Mouse (Mus musculus): ENCODE measurements around the gene Cyp2b10. TPM values are rescaled to one million over a fixed set of nuclear protein-coding genes. Genes with fewer than 3 reads are reported as not detected.
"Not testable (repeated sequence)": the region's sequence is repeated elsewhere in the genome, so short reads cannot be mapped to it uniquely, and the experiment has no call there.

The Cyp2b10 gene
- 10 to 100 TPM; 16.1 to 54.8 TPM for total RNA-seq (2021)
- polyA plus RNA-seq (2012; rRNA removed), result 0.18 and 0.37 TPM in 2 replicates
- long read RNA-seq, transcript Cyp2b10-202 (9 exons, 1,916 nt), result major isoform, 59 of 63 reads
- long read RNA-seq, partial matches to known transcripts, result 1 of 63 reads
- long read RNA-seq, other reads (novel, unspliced or antisense), result 3 of 63 reads

DNA sequence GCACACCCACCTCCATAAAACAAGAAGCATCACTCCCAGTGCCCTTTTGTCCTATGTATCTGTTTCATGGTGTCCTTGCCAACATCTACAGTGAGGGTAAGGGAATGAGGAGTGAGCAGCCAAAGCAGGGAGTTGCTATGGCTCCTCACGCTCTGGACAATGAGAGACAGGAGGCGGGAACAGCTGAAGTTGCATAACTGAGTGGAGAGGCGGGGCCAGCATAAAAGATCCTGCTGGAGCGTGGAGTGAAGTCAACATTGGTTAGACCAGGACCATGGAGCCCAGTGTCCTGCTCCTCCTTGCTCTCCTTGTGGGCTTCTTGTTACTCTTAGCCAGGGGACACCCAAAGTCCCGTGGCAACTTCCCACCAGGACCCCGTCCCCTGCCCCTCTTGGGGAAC lies at the start of gene Cyp2b10:
Gene Cyp2b10 (plus strand): TSS at position 210 of the 400 bp plus-strand sequence.
- DNase-seq, result peak; percentile 14

DNA sequence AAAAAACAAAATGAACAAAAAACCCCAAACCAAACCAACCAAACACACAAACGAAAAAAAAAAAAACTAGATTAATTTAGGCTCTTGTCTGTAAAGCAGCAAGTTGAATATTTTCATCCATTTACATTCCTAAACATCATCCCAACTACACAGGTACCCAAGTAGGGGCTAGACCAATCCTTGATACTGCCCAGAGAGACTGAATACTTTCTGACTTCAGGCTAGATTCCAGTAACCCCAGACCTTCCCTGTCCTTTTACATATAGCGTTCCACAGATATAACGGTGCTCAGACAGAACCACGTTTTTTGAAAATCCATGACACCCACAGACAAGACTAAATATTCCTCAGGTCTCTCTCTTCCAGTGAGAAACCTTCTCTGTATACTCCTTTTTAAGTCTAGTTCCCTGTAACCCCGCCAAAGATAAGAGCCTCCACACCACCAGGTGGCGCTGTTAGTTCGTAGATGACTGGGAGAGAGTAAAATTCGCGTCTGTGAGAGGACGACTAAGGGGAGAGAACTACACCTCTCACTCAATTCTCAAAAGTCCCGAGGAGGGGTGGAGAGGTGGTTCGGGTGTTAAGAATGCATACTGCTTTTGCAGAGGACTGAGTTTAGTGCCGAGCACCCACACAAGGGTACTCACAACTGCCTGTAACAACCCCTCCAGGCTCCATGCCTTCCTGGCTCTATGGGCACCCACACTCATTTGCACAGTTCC lies 49.5 kb upstream of the Cyp2b10 start:
- peak; percentile 91 for DNase-seq

DNA sequence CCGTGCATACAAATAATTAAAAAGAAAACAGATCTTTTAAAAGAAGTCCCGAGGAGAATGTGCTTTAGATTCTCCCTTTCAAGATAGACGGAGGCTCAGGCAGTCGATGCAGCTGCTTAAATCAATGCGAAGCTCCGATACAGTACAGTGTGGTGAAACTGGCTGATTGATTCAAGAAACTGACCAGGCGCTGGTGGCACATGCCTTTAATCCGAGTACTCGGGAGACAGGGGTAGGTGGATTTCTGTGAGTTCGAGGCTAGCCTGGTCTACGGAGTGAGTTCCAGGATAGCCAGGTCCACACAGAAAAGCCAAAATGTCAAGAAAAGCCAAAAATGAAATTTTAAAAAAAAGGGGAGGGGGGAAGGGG lies 49.0 kb upstream of the Cyp2b10 start:
- DNase-seq, result no peak

DNA sequence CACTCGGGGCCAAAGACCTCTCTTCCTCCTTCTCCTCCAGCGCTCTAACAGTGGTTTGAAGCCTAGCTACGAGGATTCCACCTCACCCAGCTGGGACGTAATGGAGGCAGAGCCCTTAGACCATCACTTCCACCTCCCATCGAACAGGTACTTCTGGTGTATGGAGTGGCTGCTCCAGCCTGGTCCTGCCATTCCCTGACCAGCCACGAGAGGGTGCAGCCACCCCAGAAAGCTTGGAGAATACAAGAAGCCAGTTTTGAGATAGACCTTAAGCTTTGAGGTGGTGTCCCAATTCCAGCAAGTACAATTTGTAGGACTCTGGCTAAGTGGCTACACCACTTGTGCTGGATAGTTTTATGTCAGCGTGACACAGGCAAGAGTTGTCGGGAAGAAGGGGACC lies 42.3 kb upstream of the Cyp2b10 start:
- peak; percentile 76 for DNase-seq

DNA sequence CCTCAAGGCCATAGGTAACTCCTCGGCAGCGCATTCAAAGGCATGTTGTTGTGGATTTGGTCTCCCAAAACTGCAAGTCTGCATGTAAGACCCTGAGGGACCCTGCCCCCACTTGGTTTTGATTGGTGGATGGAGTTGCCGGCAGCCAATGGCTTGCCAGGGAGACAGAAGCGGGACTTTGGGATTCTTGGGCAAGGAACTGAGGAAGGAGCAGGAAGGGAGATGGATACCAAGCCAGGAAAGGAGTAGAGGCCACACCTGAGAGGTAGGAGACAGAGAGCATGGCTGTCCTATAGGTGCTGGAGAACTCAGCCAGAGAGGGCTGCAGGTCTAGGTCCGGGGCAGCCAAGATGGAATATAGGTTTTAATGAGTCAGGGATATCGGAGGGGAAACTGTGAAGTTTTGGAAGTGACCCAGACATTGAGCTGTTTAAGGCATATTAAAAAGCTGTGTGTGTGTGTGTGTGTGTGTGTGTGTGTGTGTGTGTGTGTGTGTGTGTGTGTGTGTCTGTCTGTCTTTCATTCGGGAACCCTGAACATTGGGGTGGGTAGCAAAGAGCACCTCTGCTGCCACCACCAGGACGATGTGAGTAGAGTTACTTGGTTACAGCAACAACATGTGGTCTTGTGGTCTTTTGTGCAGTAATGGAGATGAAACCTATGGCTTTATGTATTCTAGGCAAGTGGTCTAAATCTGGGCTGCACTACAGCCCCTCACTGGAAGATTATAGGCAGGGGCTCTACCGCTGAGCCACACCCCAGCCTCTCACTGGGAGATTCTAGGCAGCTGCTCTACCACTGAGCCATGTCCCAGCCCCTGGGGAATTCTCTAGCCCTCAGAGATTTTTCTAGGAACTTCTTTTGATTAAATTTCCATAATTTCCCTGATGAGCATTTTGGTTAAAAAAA lies 37.2 kb upstream of the Cyp2b10 start:
- no peak for DNase-seq

DNA sequence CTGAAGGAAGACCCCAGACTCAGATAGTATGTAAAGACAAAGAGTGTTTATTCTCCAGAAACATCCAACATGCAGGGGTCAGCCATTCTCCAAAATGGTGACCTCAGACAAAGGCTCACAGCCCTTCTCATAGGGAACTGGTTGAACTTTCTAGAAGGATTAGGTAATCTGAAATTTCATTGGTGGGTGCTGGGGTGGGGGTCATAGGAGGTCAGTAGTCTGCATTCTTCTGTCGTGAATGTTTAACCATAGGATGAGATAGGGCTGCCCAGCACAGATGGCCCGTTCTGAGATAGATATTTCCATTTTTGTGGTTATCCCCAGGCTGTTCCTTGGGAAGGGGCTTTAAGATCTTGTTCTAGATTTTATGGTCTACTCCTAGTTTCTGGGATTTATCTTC lies 35.1 kb upstream of the Cyp2b10 start:
- DNase-seq, result no peak

DNA sequence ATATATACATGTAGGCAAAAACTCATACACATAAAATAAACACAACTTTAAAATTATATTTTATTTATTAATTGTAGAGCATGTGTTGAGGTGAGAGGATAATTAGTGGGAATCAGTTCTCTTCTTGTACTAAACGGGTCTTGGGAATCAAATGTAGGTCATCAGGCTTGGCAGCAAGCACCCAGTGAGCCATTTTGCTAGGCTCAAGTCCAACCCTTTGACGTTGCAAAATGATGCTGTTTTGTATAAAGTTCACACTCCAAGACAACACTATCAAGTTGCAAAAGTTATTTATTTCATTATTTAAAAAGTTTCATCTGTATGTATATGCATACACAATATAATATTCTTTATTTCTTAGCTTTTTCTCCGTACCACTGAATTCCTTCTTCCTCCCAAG lies 33.7 kb upstream of the Cyp2b10 start:
- DNase-seq, result peak; percentile 52

DNA sequence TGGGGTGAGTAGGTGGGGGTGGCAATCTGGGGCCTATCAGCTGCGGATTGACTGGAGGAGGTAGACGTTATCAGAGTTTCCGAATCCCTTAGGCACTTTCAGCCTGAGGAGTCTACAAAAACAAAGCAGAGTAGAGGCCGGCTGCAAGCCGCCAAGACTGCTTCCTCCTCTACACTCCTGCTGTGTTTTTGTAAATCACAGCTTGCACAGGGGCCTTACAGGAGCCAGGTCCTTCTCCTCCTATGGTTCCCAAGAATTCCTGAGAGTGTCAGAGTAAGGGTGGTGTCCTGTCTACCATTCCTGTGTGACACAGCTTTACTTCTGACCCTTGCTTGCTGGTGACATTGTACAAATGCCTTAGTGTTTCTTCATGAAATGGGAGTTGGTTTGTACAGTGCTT lies 32.6 kb upstream of the Cyp2b10 start:
- DNase-seq, result no peak

DNA sequence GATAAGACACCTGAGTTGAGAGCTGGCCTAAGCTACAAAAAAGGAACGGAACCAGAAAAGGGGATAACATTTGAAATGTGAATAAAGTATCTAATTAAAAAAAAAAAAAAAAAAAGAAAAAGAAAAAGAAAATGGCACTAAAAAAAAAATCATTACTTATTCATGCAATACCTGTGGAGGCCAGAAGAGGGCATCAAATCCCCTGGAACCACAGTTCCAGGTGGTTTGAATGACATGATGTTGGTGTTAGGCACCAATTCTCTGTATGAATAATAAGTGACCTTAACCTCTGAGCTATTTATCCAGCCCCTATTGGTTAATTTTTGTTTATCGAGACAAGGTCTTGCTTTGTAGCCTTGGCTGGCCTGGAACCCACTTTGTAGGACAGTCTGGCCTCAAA lies 27.6 kb upstream of the Cyp2b10 start:
- no peak for DNase-seq

DNA sequence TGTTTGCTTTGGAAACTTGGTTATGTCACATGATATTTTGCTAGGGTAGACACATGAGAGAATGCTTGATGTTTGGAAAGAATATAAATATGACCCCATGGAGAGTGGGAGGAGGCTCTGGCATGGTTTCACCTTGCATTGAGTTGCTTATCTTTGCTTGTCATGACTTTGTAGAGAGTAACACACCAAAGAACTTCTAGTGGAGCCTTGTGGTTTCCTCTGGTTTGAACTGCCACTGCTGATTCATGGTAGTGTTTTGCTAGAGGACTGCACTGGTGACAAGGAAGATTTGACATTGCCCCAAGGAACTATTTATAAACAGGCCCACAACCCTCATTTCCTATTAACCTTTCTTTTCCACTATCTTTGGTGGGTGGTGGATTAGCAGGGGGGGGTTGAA lies 24.8 kb upstream of the Cyp2b10 start:
- DNase-seq, result no peak

DNA sequence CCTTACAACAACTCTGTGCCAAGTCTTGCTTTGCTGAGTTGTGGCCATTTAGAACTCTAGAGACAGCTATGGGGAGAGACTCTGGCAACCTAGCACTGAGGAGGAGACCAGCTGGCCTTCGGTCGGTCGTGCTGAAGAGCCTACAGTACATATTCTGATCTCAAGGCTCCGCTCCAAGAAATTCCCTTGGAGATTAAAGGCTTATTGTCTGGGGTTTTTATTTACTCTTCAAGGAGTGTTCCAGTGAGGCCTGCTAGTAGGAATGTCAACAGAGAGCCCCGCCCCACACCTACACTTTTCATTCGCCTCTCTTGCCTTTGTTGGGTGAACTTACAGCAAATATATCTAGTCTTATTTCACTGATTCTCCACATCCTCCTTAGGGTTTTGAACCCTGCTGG lies 18.7 kb upstream of the Cyp2b10 start:
- no peak for DNase-seq

DNA sequence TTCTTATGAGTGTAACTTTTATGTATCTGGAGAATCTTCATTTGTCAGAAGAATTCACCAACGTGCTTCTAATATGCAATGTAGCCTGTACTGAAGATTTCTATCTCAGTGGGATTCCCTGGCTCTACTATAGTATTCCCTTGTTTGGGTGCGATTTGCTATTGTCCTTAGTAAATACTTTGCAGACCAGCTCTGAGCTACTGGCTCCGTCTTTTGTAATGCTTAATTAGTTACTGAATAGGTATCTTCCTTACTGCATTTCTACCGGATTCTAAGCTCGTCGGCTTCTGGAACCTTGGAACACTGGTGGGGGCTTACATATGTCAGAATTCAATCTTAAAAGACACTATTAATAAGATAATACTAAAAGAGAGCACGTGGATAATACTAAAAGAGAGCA lies 16.7 kb upstream of the Cyp2b10 start:
- DNase-seq, result not testable (repeated sequence)

DNA sequence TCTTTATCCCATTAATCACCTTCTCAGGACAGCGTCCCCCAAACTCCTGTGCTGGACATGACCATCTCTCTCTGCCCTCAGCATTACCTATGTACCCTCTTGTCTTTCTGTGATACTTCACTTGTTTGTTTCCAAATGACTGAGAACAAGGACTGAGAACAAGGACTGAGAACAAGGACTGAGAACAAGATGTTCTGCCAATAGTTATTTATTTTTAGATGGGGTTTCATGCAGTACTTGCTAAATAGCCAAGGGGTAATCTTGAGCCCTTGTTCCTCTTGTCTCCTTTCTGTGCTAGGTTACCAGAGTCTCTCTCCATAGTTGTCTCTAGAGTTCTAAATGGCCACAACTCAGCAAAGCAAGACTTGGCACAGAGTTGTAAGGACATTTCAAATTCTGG lies 13.1 kb upstream of the Cyp2b10 start:
- no peak for DNase-seq

DNA sequence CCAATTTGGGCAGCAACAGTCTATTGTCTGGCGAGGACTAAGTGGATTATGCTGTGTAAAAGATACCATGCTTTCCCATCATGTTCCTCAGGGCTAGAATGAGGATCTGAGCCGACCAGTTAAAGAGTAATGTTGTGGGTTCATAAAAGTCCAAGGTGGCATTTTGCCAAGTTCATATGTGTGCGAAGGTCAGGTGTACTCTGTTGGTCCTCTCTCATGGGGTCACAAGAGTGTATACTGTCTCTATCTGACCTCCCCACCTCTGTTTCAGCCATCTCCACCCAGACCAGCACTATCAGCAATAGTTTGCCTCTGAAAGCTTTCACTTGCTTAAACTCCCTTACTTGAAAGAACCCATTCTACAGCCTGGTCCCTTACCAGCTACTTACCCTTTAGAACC lies 9.7 kb upstream of the Cyp2b10 start:
- DNase-seq, result no peak

DNA sequence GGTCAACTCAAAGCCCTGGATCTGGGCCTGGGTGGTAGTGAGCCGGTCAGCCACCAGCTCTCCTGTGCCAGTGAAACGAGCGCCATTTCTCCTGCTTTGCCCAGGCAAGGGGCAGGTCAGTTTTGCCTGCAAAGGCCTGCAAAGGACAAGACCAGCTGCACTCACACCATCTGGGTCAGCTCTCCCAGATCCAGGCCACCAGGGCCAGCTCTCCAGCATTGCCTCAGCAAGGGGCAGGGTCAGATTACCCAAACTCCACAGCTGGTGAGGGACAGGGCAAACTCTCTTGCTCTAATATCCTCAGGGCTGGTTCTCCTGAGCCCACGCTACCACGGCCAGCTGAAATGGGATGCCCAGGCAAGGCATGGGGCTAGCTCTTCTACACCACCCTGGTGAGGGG lies 4.3 kb upstream of the Cyp2b10 start:
- DNase-seq, result peak; percentile 20

DNA sequence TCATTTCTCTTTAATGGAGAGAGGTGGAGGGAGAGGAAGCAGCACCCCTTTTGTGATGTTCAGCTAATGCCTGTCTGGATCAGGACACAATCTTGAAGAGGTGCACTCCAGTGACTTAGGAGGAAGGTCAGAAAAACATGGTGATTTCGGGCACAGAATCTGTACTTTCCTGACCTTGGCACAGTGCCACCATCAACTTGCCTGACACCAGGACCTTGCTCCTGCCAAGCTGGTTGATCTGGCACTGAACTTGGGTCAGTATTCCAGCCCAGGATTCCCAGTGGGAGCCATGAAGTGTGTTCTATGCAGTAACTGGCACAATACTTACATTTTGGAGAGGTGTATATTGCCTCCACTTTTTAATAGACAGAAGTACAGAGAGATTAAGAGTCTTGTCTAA lies 2.3 kb upstream of the Cyp2b10 start:
- DNase-seq, result peak; percentile 65

DNA sequence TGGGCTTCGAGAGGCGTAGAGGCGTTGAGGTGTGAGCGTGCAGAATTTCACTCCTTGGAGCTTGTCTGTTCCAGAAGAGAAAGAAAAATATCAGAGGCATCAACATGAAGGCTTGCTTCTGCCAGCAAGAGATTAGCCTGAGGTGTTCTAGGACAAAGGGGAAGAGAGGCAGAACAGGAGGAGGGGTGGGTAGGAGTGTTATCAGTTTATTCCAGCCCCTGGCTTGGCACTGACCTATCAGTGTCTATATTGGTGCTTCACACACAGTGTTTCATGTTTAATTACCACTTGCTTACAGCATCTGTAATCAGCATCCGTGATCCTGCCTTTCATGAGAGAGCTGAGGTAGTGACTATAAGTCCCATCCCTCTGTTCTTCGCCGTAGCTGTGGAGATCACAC lies 644 bp downstream of the Cyp2b10 start:
- no peak for DNase-seq

DNA sequence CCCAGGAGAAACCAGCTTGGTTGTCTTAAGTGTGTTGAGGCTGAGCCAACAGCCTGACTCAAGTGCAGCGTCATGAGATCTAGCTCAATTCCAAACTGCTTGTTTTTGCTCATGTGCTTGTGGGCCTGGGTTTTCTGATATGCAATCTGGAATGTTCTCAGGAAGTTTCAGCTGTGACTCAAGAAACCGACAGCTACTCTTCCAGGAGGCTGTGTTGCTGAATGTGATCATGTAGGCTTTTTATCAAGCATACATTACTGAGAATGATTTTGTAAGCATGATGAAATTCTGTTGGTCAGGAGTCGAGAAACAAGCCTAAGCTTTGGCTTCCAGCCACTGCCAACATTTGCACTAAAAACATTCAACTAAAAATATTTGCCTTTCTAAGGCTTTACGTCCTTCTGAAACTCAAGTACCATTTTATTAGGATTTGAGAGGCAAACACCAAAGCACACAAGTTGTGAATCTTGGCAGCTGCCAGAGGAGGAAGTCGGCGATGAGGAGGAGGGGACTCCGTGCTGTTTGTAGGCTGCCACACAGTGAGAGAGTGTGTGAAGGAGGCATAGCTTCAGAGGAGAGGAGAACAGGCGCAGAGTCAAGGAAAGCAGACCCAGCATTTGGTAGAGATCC lies 4.8 kb downstream of the Cyp2b10 start:
- peak; percentile 15 for DNase-seq

DNA sequence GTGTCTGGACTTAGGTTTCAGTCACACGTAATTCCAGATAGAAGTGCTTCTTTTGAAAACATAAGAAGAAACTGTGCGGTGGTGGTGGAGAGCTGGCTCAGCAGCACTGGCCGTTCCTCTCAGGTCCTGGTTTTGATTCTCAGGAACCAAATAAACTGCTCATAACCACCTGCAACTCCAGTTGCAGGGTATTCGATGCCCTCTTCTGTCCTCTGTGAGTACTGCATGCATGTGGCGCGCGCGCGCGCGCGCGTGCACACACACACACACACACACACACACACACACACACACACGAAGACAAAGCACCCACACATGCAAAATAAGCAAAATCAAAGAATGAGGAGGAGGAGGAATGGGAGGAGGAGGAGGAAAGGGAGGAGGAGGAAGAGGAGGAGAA lies 5.7 kb downstream of the Cyp2b10 start:
- DNase-seq, result no peak

DNA sequence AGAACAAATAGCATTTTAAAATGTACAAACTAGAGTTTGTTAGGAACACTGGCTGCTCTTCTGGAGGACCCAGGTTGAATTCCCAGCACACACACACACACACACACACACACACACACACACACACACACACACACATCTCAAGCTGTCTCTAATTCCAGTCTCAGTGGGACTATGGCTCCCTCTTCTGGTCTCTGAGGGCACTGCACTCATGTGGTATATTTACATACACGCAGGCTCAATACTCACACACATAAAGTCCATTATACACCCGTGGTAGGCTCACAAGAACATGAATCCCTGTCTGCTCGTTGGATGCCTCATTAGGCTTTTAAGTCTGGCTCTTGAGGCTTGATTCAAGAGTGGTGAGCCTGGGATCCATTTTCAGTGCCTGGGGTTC lies 6.6 kb downstream of the Cyp2b10 start:
- no peak for DNase-seq

DNA sequence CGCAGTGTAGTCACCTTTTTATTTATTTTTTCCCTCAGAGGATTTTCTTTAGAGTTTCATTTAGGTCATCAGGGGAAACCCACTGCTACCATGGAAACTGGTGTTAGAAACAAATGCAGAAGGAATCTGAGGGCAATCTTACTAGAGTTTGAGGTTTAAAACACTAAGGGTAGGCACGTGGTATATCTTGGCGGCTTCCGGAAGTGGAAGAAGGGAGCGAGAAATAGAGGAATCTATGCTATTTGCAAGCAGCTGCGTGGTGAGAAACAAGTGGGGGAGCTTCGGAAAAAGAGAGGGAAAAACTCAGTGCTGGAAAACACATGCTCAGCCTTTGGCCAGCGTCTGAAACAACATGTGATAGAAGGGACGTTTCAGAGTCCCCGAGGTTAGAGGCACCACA lies 7.1 kb downstream of the Cyp2b10 start:
- DNase-seq, result no peak

DNA sequence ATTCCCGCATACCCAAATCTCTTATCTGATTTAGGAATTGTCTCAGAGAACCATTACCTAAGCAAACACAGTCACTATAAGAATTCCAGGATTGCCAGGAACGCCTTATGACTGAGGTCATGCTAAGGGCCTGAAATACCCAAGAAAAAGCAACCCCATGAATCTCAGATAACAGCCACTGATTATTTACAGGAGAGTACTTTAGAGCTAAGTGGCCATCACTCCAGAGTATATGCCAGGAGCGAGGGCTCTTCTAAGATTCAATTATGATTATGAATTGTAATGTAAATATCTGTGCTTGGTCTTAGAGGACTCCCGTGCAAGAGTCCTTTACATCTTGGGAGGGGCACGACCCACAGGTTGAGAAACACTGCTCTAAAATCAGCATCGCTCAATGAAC lies 10.0 kb downstream of the Cyp2b10 start:
- no peak for DNase-seq

DNA sequence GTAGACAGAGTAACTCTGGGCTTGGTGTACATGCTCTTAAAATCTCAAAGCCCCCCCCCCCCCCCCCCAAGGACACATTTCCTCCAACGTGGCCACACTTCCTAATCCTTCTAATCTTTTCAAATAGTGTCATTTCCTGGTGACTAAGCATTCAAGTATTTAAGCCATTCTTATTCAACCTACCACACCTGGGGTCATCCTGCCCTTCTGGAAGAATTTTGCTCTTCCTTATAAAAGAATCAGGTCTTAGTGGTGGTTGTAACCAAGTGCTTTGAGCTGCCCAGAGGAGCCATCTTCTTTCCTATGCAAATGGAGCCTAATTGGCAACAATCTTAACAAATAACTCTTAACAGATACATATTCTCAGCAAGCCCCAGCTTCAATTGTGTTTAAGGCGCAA lies 12.6 kb downstream of the Cyp2b10 start:
- DNase-seq, result no peak

Data from adrenal gland, adult 2 months (tissue).